Mouse (Mus musculus) left cerebral cortex, adult 11 months (tissue): ENCODE measurements at regions not wholly inside any gene's neighbourhood (a gene's known extent, or its start where the extent isn't known, plus 50 kb on each side); places are given as distances from the start of the nearest gene placed in this dataset.

Source experiments
- DNase-seq: peaks from one replicate; pipeline ENCODE4 v3.0.0; 2022; ENCODE audit warnings: low spot score

GRCm38 (mm10) chr9:89532435-89532834, 90.5 kb downstream of the Minar1 start:
- DNase-seq = no peak

GRCm38 (mm10) chr9:89524137-89524536, 98.8 kb downstream of the Minar1 start:
- no peak for DNase-seq

GRCm38 (mm10) chr9:89523705-89524104, 99.2 kb downstream of the Minar1 start:
- DNase-seq = no peak

GRCm38 (mm10) chr9:89508407-89509101, 114.4 kb downstream of the Minar1 start:
- no peak for DNase-seq

- no peak for DNase-seq
These were observed 120.8 kb downstream of the Minar1 start for GRCm38 (mm10) chr9:89502083-89502482.

GRCm38 (mm10) chr9:89497399-89497749, 125.6 kb downstream of the Minar1 start:
- DNase-seq = no peak

GRCm38 (mm10) chr9:89496729-89497398, 126.1 kb downstream of the Minar1 start:
- DNase-seq = no peak

GRCm38 (mm10) chr9:89487601-89488000, 135.3 kb downstream of the Minar1 start:
- no peak for DNase-seq

GRCm38 (mm10) chr9:89479406-89479805, 143.5 kb downstream of the Minar1 start:
- no peak for DNase-seq

- peak; percentile 2 for DNase-seq
These were observed 161.7 kb downstream of the Minar1 start for GRCm38 (mm10) chr9:89461190-89461589.

GRCm38 (mm10) chr9:89456666-89457065, 166.3 kb downstream of the Minar1 start:
- DNase-seq = no peak

- DNase-seq = no peak
These were observed 173.3 kb downstream of the Minar1 start for GRCm38 (mm10) chr9:89449656-89450055.
